Mouse (Mus musculus) lung, embryonic 14.5 days (tissue): ENCODE measurements around the gene Tmco3. TPM values are rescaled to one million over a fixed set of nuclear protein-coding genes. Genes with fewer than 3 reads are reported as not detected.
"Not testable (repeated sequence)": the region's sequence is repeated elsewhere in the genome, so short reads cannot be mapped to it uniquely, and the experiment has no call there.

Experiments
- ATAC-seq: fragments of 200-750 bp; cut with Nextera tagmentation; 2 replicates; pipeline ENCODE4 v1.8.0; 2017; ENCODE audit warnings: mild to moderate bottlenecking, moderate TSS enrichment, moderate library complexity; ENCODE audit not compliant: insufficient read depth
- DNase-seq: peaks from one replicate; pipeline ENCODE4 v3.0.0-alpha.2; 2015
- H3K27ac ChIP-seq: fragments of 300-500 bp; sonication (generic); 2 replicates; pipeline ENCODE4 v1.5.1; 2014; ENCODE audit warnings: low read depth, mild to moderate bottlenecking, moderate library complexity
- H3K27me3 ChIP-seq: fragments of 300-500 bp; sonication (generic); 2 replicates; pipeline ENCODE4 v1.6.1; 2014; ENCODE audit warnings: low read length, control low read depth; ENCODE audit not compliant: insufficient read depth
- H3K36me3 ChIP-seq: fragments of 300-500 bp; sonication (generic); 2 replicates; pipeline ENCODE4 v1.6.1; 2014; ENCODE audit warnings: control low read depth; ENCODE audit not compliant: insufficient read depth
- H3K4me1 ChIP-seq: fragments of 300-500 bp; sonication (generic); 2 replicates; pipeline ENCODE4 v1.6.1; 2014; ENCODE audit warnings: antibody characterized with exemption, control low read depth; ENCODE audit not compliant: insufficient read depth
- H3K4me2 ChIP-seq: fragments of 300-500 bp; sonication (generic); 2 replicates; pipeline ENCODE4 v1.6.1; 2014; ENCODE audit warnings: mild to moderate bottlenecking
- H3K4me3 ChIP-seq: fragments of 300-500 bp; sonication (generic); 2 replicates; pipeline ENCODE4 v1.5.1; 2014; ENCODE audit warnings: low read depth, low read length
- H3K9ac ChIP-seq: fragments of 300-500 bp; sonication (generic); 2 replicates; pipeline ENCODE4 v1.6.1; 2014
- H3K9me3 ChIP-seq: fragments of 300-500 bp; sonication (generic); 2 replicates; pipeline ENCODE4 v1.6.1; 2016; ENCODE audit warnings: low read depth, low read length, control low read depth
- CTCF ChIP-seq: IDR thresholded peaks from 2 replicates; pipeline ENCODE4 v1.5.1; 2016; ENCODE audit warnings: antibody characterized with exemption, low read depth
- WGBS: fragments of 180-500 bp; shearing (Covaris S2); extraction: QIAGEN DNeasy Blood & Tissue Kit; methylation state at CpG from one replicate; pipeline ENCODE4 v1.1.7; 2014; 5-methylcytosine and 5-hydroxymethylcytosine counted together
- polyA plus RNA-seq: library from polyadenylated mRNA; unstranded; fragments of >200 nt; fragmentation: Nextera tagmentation; extraction: Ambion mirVana; gene quantifications from 2 replicates; pipeline ENCODE4 v1.2.1, GENCODE M21; 2014

Tmco3 gene
- polyA plus RNA-seq, 1 experiment from 2014 or later = 44.0 TPM

GRCm38 (mm10) chr8:13305884-13306283 is 17.9 kb downstream of the Tmco3 start:
- DNase-seq (no peak), ATAC-seq (no peak)
- Histone ChIP-seq H3K9ac (no peak overlapping the region), H3K4me2 (no peak overlapping the region), H3K4me3 (no peak overlapping the region), H3K27me3 (no peaks in the 10 kb centered on the region), H3K4me1 (no peaks in the 10 kb centered on the region), H3K27ac (no peak overlapping the region), H3K9me3 (peaks cover 3% of the 10 kb centered on the region; the same call in 1 of the 2 replicates), H3K36me3 (peaks cover 47% of the 10 kb centered on the region; the same call in 1 of the 2 replicates)
- no peak for TF ChIP-seq CTCF
- 94% methylated on average over 4 of the region's 4 CpGs for WGBS

- Histone ChIP-seq H3K4me3 (no peak overlapping the region), H3K36me3 (peaks cover 42% of the 10 kb centered on the region; the same call in 1 of the 2 replicates), H3K4me1 (no peaks in the 10 kb centered on the region), H3K9ac (no peak overlapping the region), H3K27me3 (no peaks in the 10 kb centered on the region), H3K27ac (no peak overlapping the region), H3K4me2 (no peak overlapping the region), H3K9me3 (peaks cover 3% of the 10 kb centered on the region; the same call in 1 of the 2 replicates)
- DNase-seq (no peak), ATAC-seq (no peak)
- WGBS = 59% methylated on average over 7 of the region's 7 CpGs
- TF ChIP-seq CTCF = no peak
Measured at GRCm38 (mm10) chr8:13306309-13306909, 18.4 kb downstream of the Tmco3 start.

- no peak for DNase-seq
- no peak for ATAC-seq
- peaks cover 37% of the 10 kb centered on the region; the same call in 1 of the 2 replicates for H3K36me3 ChIP-seq
- no peak overlapping the region for H3K9ac ChIP-seq
- no peak for TF ChIP-seq CTCF
- no peak overlapping the region for H3K4me2 ChIP-seq
- no peaks in the 10 kb centered on the region for H3K4me1 ChIP-seq
- no peak overlapping the region for H3K4me3 ChIP-seq
- H3K9me3 ChIP-seq = peaks cover 3% of the 10 kb centered on the region; the same call in 1 of the 2 replicates
- no peaks in the 10 kb centered on the region for H3K27me3 ChIP-seq
- H3K27ac ChIP-seq = no peak overlapping the region
- 79% methylated on average over 9 of the region's 9 CpGs for WGBS
Measured at GRCm38 (mm10) chr8:13306916-13307315, 18.9 kb downstream of the Tmco3 start.

- Histone ChIP-seq H3K27ac (no peak overlapping the region), H3K9me3 (no peaks in the 10 kb centered on the region), H3K27me3 (no peaks in the 10 kb centered on the region), H3K4me2 (no peak overlapping the region), H3K4me3 (no peak overlapping the region), H3K36me3 (peaks cover 42% of the 10 kb centered on the region; the same call in 1 of the 2 replicates), H3K4me1 (no peaks in the 10 kb centered on the region), H3K9ac (no peak overlapping the region)
- ATAC-seq = no peak
- 68% methylated on average over 3 of the region's 3 CpGs for WGBS
- TF ChIP-seq CTCF = no peak
- no peak for DNase-seq
Measured at GRCm38 (mm10) chr8:13314922-13315321, 26.9 kb downstream of the Tmco3 start.

GRCm38 (mm10) chr8:13316671-13317070 is 28.7 kb downstream of the Tmco3 start:
- Histone ChIP-seq H3K9ac (no peak overlapping the region), H3K36me3 (peaks cover 42% of the 10 kb centered on the region; the same call in 1 of the 2 replicates), H3K27ac (no peak overlapping the region), H3K4me1 (no peaks in the 10 kb centered on the region), H3K9me3 (no peaks in the 10 kb centered on the region), H3K27me3 (no peaks in the 10 kb centered on the region), H3K4me2 (no peak overlapping the region), H3K4me3 (no peak overlapping the region)
- ATAC-seq (no peak), DNase-seq (no peak)
- TF ChIP-seq CTCF = no peak
- 89% methylated on average over 10 of the region's 10 CpGs for WGBS

GRCm38 (mm10) chr8:13326598-13326997 is 38.6 kb downstream of the Tmco3 start:
- DNase-seq (peak; percentile 53), ATAC-seq (no peak)
- H3K4me2 ChIP-seq = no peak overlapping the region
- no peaks in the 10 kb centered on the region for H3K9me3 ChIP-seq
- H3K4me1 ChIP-seq = no peaks in the 10 kb centered on the region
- no peaks in the 10 kb centered on the region; the same call in 1 of the 2 replicates for H3K36me3 ChIP-seq
- H3K27ac ChIP-seq = no peak overlapping the region
- WGBS = 35% methylated on average over 5 of the region's 5 CpGs
- no peaks in the 10 kb centered on the region for H3K27me3 ChIP-seq
- no peak overlapping the region for H3K9ac ChIP-seq
- TF ChIP-seq CTCF = peak; percentile 60
- H3K4me3 ChIP-seq = no peak overlapping the region

GRCm38 (mm10) chr8:13334671-13335070 is 46.7 kb downstream of the Tmco3 start:
- Histone ChIP-seq H3K36me3 (no peaks in the 10 kb centered on the region), H3K4me1 (no peaks in the 10 kb centered on the region; the same call in 1 of the 2 replicates), H3K27ac (no peak overlapping the region), H3K9ac (no peak overlapping the region), H3K4me3 (no peak overlapping the region), H3K4me2 (no peak overlapping the region), H3K27me3 (no peaks in the 10 kb centered on the region), H3K9me3 (no peaks in the 10 kb centered on the region)
- no peak for ATAC-seq
- DNase-seq = no peak
- WGBS = 47% methylated on average over 1 of the region's 1 CpGs
- TF ChIP-seq CTCF = peak; percentile 23

GRCm38 (mm10) chr8:13337245-13337644 is 49.3 kb downstream of the Tmco3 start:
- not testable (repeated sequence) for H3K4me2 ChIP-seq, H3K4me1 ChIP-seq, H3K4me3 ChIP-seq, H3K27ac ChIP-seq, H3K9me3 ChIP-seq, ATAC-seq, H3K27me3 ChIP-seq, H3K9ac ChIP-seq
- H3K36me3 ChIP-seq = peaks cover 22% of the 10 kb centered on the region
- peak; percentile 21 for DNase-seq
- WGBS = 75% methylated on average over 6 of the region's 6 CpGs
